In genomic region chr2:153952897-153953296, GRCm38 (mm10) we compare ENCODE assay signal across 8 mouse cellular contexts. TPM values are rescaled to one million over a fixed set of nuclear protein-coding genes. Genes with fewer than 3 reads are reported as not detected.
DNase-seq lines count a peak whose midpoint lies in the region; ATAC-seq and TF ChIP-seq lines count a peak whose summit lies in the region.

No protein-coding gene starts in this region.

- no peak overlapping the region for H3K27ac ChIP-seq in forebrain, embryonic 14.5 days (ENCODE audit: low read depth, low read length)
- H3K27ac ChIP-seq in forebrain, embryonic 13.5 days = no peak overlapping the region
- no peak overlapping the region for H3K27ac ChIP-seq in kidney, postnatal 0 days
- no peak overlapping the region for H3K27ac ChIP-seq in liver, postnatal 0 days (ENCODE audit: low read depth)

- H3K9ac ChIP-seq in forebrain, embryonic 14.5 days (ENCODE audit: low read length) = no peak overlapping the region
- no peak overlapping the region for H3K9ac ChIP-seq in forebrain, embryonic 13.5 days
- H3K9ac ChIP-seq in kidney, postnatal 0 days (ENCODE audit: low read depth, low read length) = no peak overlapping the region
- no peak overlapping the region for H3K9ac ChIP-seq in liver, postnatal 0 days (replicated peaks)

- no peaks in the 10 kb centered on the region for H3K9me3 ChIP-seq in forebrain, embryonic 14.5 days (replicated peaks; ENCODE audit: control insufficient read depth, low read length)
- H3K9me3 ChIP-seq in forebrain, embryonic 13.5 days (replicated peaks) = no peaks in the 10 kb centered on the region
- H3K9me3 ChIP-seq in kidney, postnatal 0 days (replicated peaks; ENCODE audit: low read length) = no peaks in the 10 kb centered on the region
- H3K9me3 ChIP-seq in liver, postnatal 0 days (ENCODE audit: low read length) = no peaks in the 10 kb centered on the region

- TF ChIP-seq CTCF in kidney, postnatal 0 days (IDR thresholded peaks at IDR 0.05; ENCODE audit: low read depth) = peak; percentile 77
- peak; percentile 81 for TF ChIP-seq CTCF in liver, postnatal 0 days (IDR thresholded peaks at IDR 0.05; ENCODE audit: low read depth)

- peak; percentile 79 for DNase-seq in forebrain, embryonic 14.5 days (ENCODE audit: low spot score)
- DNase-seq in 3T3-L1 (ENCODE audit: low read depth, low spot score) = peak; percentile 86
- DNase-seq in adrenal gland, adult (ENCODE audit: inconsistent age in 2 of 2, low spot score in 1 of 2) = peak; percentile 58 to 88
- peak; percentile 46 for DNase-seq in kidney, postnatal 0 days (ENCODE audit: low spot score)
- DNase-seq in liver, postnatal 0 days = peak; percentile 71
- DNase-seq in right cerebral cortex, postnatal 14 days = peak; percentile 62

- no peaks in the 10 kb centered on the region for H3K4me1 ChIP-seq in forebrain, embryonic 14.5 days (ENCODE audit: control insufficient read depth, insufficient read depth, low read length)
- no peaks in the 10 kb centered on the region for H3K4me1 ChIP-seq in forebrain, embryonic 13.5 days
- no peaks in the 10 kb centered on the region for H3K4me1 ChIP-seq in kidney, postnatal 0 days (replicated peaks; ENCODE audit: insufficient read depth, low read length)
- no peaks in the 10 kb centered on the region for H3K4me1 ChIP-seq in liver, postnatal 0 days (ENCODE audit: insufficient read depth)

- no peaks in the 10 kb centered on the region for H3K36me3 ChIP-seq in forebrain, embryonic 14.5 days (ENCODE audit: control insufficient read depth, insufficient read depth, low read length)
- H3K36me3 ChIP-seq in forebrain, embryonic 13.5 days (ENCODE audit: poor library complexity, severe bottlenecking) = no peaks in the 10 kb centered on the region
- H3K36me3 ChIP-seq in kidney, postnatal 0 days (ENCODE audit: insufficient read depth, low read length) = no peaks in the 10 kb centered on the region
- H3K36me3 ChIP-seq in liver, postnatal 0 days (replicated peaks; ENCODE audit: insufficient read depth, low read length) = no peaks in the 10 kb centered on the region

- H3K4me2 ChIP-seq in forebrain, embryonic 14.5 days (ENCODE audit: low read length) = no peak overlapping the region
- no peak overlapping the region for H3K4me2 ChIP-seq in forebrain, embryonic 13.5 days
- H3K4me2 ChIP-seq in kidney, postnatal 0 days (ENCODE audit: low read length) = no peak overlapping the region
- no peak overlapping the region for H3K4me2 ChIP-seq in liver, postnatal 0 days (ENCODE audit: low read depth, low read length)

- no peak for TF ChIP-seq EP300 in liver, postnatal 0 days (IDR thresholded peaks at IDR 0.05; ENCODE audit: low read depth)

- 32% methylated on average over 6 of the region's 6 CpGs for WGBS in forebrain, embryonic 14.5 days
- 28% methylated on average over 6 of the region's 6 CpGs for WGBS in forebrain, embryonic 13.5 days
- 27% methylated on average over 6 of the region's 6 CpGs for WGBS in kidney, postnatal 0 days
- WGBS in liver, postnatal 0 days (ENCODE audit: insufficient replicate concordance) = 24% methylated on average over 6 of the region's 6 CpGs

- no peak for ATAC-seq in forebrain, embryonic 14.5 days
- no peak for ATAC-seq in forebrain, embryonic 13.5 days
- peak; percentile 79 for ATAC-seq in common myeloid progenitor, adult 5-6 weeks (replicated peaks; ENCODE audit: low read depth, poor library complexity, severe bottlenecking)
- no peak for ATAC-seq in kidney, postnatal 0 days (replicated peaks; ENCODE audit: low FRiP score, low read depth)
- ATAC-seq in liver, postnatal 0 days = no peak

- H3K27me3 ChIP-seq in forebrain, embryonic 14.5 days (replicated peaks; ENCODE audit: control insufficient read depth, insufficient read depth, low read length) = no peaks in the 10 kb centered on the region
- no peaks in the 10 kb centered on the region for H3K27me3 ChIP-seq in forebrain, embryonic 13.5 days
- no peaks in the 10 kb centered on the region for H3K27me3 ChIP-seq in kidney, postnatal 0 days (ENCODE audit: insufficient read depth, low read length)
- H3K27me3 ChIP-seq in liver, postnatal 0 days (ENCODE audit: insufficient read depth, low read length) = no peaks in the 10 kb centered on the region

- H3K4me3 ChIP-seq in forebrain, embryonic 14.5 days (ENCODE audit: low read depth, low read length) = no peak overlapping the region
- H3K4me3 ChIP-seq in forebrain, embryonic 13.5 days = no peak overlapping the region
- H3K4me3 ChIP-seq in kidney, postnatal 0 days (replicated peaks; ENCODE audit: low read depth, low read length) = no peak overlapping the region
- no peak overlapping the region for H3K4me3 ChIP-seq in liver, postnatal 0 days (ENCODE audit: low read depth, low read length)

RNA-seq across cellular contexts. Expression of gene Bpifb4, which starts 14.9 kb away (rescaled TPM):
- polyA plus RNA-seq in forebrain, embryonic 14.5 days (2014; fragmentation: Nextera tagmentation; extraction: Ambion mirVana) = not detected in 2 replicates
- polyA plus RNA-seq in forebrain, embryonic 13.5 days (2015; fragmentation: Nextera tagmentation; extraction: Ambion mirVana) = not detected in 2 replicates
- not detected in 2 replicates for total RNA-seq in common myeloid progenitor, adult 5-6 weeks (2017)
- not detected in 2 replicates for polyA plus RNA-seq in kidney, postnatal 0 days (2015; fragmentation: Nextera tagmentation; extraction: Ambion mirVana)
- polyA plus RNA-seq in liver, postnatal 0 days (2015; fragmentation: Nextera tagmentation; extraction: Ambion mirVana) = not detected in 2 replicates

RNA-seq across cellular contexts. Expression of gene Bpifa6, which starts 21.8 kb away (rescaled TPM):
- not detected in 2 replicates for polyA plus RNA-seq in forebrain, embryonic 14.5 days (2014; fragmentation: Nextera tagmentation; extraction: Ambion mirVana)
- polyA plus RNA-seq in forebrain, embryonic 13.5 days (2015; fragmentation: Nextera tagmentation; extraction: Ambion mirVana) = not detected in 2 replicates
- not detected in 2 replicates for total RNA-seq in common myeloid progenitor, adult 5-6 weeks (2017)
- polyA plus RNA-seq in kidney, postnatal 0 days (2015; fragmentation: Nextera tagmentation; extraction: Ambion mirVana) = not detected in 2 replicates
- not detected in 2 replicates for polyA plus RNA-seq in liver, postnatal 0 days (2015; fragmentation: Nextera tagmentation; extraction: Ambion mirVana)

RNA-seq across cellular contexts. Expression of gene Bpifb3, which starts 34.9 kb away (rescaled TPM):
- not detected in 2 replicates for polyA plus RNA-seq in forebrain, embryonic 14.5 days (2014; fragmentation: Nextera tagmentation; extraction: Ambion mirVana)
- not detected in 2 replicates for polyA plus RNA-seq in forebrain, embryonic 13.5 days (2015; fragmentation: Nextera tagmentation; extraction: Ambion mirVana)
- total RNA-seq in common myeloid progenitor, adult 5-6 weeks (2017) = not detected in 2 replicates
- not detected in 2 replicates for polyA plus RNA-seq in kidney, postnatal 0 days (2015; fragmentation: Nextera tagmentation; extraction: Ambion mirVana)
- 0.08 TPM in 1 of 2 replicates, not detected in the other for polyA plus RNA-seq in liver, postnatal 0 days (2015; fragmentation: Nextera tagmentation; extraction: Ambion mirVana)

RNA-seq across cellular contexts. Expression of gene Bpifb6, which starts 52.7 kb away (rescaled TPM):
- polyA plus RNA-seq in forebrain, embryonic 14.5 days (2014; fragmentation: Nextera tagmentation; extraction: Ambion mirVana) = not detected in 2 replicates
- not detected in 2 replicates for polyA plus RNA-seq in forebrain, embryonic 13.5 days (2015; fragmentation: Nextera tagmentation; extraction: Ambion mirVana)
- total RNA-seq in common myeloid progenitor, adult 5-6 weeks (2017) = not detected in 2 replicates
- polyA plus RNA-seq in kidney, postnatal 0 days (2015; fragmentation: Nextera tagmentation; extraction: Ambion mirVana) = not detected in 2 replicates
- not detected in 2 replicates for polyA plus RNA-seq in liver, postnatal 0 days (2015; fragmentation: Nextera tagmentation; extraction: Ambion mirVana)

RNA-seq across cellular contexts. Expression of gene Bpifa2, which starts 55.2 kb away (rescaled TPM):
- not detected in 2 replicates for polyA plus RNA-seq in forebrain, embryonic 14.5 days (2014; fragmentation: Nextera tagmentation; extraction: Ambion mirVana)
- not detected in 2 replicates for polyA plus RNA-seq in forebrain, embryonic 13.5 days (2015; fragmentation: Nextera tagmentation; extraction: Ambion mirVana)
- total RNA-seq in common myeloid progenitor, adult 5-6 weeks (2017) = not detected in 2 replicates
- not detected in 2 replicates for polyA plus RNA-seq in kidney, postnatal 0 days (2015; fragmentation: Nextera tagmentation; extraction: Ambion mirVana)
- not detected in 2 replicates for polyA plus RNA-seq in liver, postnatal 0 days (2015; fragmentation: Nextera tagmentation; extraction: Ambion mirVana)
